Mouse (Mus musculus) layer of hippocampus, adult 18-20 months (tissue): ENCODE data around the gene Msmp. TPM values are rescaled to one million over a fixed set of nuclear protein-coding genes. Genes with fewer than 3 reads are reported as not detected.
"Not testable (repeated sequence)": the region's sequence is repeated elsewhere in the genome, so short reads cannot be mapped to it uniquely, and the experiment has no call there.

Experiments
- DNase-seq, 2 experiments: peaks; one replicate each; pipeline ENCODE4 v3.0.0; 2022; ENCODE audit warnings: low spot score in 2 of 2
- total RNA-seq, 2 experiments: library from RNA; stranded (reverse); gene quantifications; 2 replicates each; pipeline ENCODE4 v1.2.3; 2021

Gene Msmp
- total RNA-seq, 2 experiments from 2014 or later = not detected

- peak in 1 of 2 experiments; percentile 15 for DNase-seq
Measured at GRCm38 (mm10) chr4:43562769-43563600, 21.3 kb downstream of the Msmp start.

DNA sequence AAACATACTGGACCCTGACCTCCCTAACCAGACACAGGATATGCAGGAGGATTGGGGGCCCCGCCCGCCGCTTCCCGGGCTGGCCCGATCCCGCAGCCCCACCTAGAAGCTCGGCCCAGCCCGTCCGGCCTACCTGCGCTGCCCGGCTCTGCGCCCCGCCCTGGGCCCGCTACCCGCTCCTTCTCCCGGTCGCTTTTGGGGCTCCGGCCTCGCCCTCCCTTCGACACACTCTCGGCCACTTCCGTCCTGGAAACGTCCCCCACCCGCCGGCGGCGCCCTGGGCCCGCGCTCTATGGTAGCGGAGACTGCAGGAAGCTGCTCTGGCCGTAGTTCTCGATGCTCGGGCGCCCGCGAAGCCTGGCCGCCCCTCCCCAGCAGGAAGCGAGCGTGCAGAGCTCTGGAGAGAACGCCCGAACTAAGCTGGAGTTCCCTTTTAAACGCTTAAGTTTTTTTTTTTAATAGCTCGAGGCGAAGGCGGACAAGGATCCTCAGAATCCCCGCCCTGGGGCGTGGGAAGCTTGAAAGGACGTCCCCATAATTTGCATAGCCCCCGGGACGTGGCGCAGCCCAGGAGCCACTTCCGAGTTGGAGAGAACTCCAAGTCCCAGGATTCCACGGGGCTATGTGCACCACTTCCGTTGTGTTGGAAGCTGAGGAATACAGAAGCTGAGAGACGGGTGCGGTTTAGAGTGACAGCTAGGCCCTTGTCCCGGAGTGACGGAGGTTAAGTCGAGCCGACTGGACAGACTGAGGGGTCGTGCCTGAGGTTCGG lies 22.1 kb downstream of the Msmp start, which contains the start of the genes Creb3 and Tln1:
TSS of gene Creb3 (plus strand) at position 336 of the 772 bp plus-strand sequence.
TSS of gene Tln1 (minus strand) at position 695 of the 772 bp plus-strand sequence.
- DNase-seq = peak; percentile 95 to 98

DNA sequence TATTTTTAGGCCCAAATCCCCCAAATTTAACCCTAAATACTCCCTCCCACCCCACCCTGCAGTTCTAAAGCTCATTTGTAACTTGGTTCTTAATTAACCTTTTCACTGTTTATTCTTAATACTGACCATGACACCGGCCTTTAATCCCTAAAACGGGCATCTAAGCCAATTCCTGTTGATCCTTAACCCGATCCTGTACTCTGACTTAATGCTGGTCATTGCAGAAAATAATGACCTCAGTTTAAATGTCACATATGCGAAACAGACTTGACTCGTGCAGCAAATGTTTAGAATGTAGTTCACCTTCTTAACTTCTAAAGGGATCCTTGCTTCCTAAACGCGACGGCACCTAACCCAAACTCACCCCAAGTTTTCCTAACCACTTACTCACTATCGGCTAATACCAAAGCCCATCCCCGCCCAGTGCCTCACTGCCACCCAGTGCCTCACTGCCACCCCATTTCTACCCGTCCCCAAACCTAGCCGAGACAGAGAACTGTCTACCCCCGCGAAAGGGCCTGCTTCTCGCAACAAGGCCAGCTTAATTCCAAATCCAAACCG lies 22.8 kb downstream of the Msmp start:
- DNase-seq = no peak

DNA sequence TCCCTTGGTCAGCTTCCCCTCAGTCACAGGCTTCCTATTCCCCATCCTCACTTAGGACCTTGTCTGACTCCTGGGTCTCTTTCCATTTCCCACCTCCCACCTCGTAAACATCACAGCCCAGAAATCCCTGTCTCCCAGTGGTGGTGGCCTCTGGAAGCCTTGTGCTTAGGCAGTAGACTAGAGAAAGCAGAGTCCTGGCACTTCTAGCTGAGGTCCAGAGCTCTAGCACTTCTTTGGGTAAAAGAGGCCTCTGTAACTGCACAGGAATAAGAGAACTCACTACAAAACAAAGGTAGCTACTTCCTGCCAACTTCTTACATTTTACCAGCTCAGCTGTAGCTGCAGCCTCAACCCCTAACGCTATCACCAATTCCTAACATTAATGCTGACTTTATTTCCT lies 23.3 kb downstream of the Msmp start:
- DNase-seq = no peak

DNA sequence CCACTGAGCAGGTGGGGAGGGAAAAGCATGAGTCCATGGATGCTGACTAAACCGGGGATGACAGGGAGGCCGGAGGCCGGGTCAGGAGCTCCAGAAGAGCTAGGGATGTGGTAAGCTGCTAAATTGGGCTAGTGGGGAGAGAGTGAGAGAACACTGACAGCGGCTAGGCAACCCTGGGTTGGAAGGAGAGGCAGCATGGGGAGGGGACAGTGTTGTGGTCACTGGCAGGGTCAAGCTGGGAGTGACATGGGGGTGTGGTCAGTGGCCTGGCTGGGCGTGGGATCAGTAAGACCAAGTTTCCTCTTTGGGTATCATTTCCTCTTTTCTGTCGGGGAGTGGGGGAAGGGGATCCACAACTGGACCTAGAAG lies 24.1 kb downstream of the Msmp start:
- no peak for DNase-seq

DNA sequence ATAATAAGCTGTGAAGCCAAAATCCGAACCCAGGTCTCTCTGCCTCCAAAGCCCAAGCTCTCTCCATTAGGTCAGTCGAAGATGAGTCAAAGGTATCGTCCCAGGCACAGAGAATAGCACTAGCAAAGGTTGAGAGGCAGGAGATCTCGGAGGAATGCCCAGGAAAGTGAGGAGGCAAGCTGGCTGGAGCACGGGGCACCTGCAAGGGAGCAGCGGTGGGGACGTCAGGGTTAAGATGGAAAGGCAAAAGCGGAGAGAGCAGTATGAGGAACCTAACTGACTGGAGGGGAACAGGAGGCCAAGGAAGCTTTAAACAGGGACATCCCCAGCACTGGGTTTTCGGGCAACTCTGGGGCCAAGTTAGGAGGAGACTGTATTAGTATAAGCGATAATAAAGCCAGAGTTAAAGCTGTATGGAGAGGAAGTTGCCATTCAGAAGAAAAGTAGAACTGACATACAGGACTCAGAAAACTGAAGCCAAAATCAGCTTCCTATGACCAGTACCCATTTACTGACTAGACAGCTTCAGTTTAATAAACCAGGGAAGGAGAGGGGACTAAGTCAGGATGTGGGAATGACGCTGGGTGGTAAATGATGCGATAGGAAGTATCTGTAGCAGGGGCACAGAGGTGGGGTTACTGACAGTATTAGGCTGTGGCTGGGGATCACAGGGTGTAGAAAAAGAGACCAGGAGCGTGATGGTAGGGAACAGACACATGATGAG lies 24.6 kb downstream of the Msmp start:
- no peak for DNase-seq

- DNase-seq = no peak
Measured at GRCm38 (mm10) chr4:43558631-43559356, 25.5 kb downstream of the Msmp start.

GRCm38 (mm10) chr4:43558028-43558630 lies 26.2 kb downstream of the Msmp start:
- DNase-seq = no peak

GRCm38 (mm10) chr4:43555926-43556325 lies 28.4 kb downstream of the Msmp start:
- no peak for DNase-seq

DNA sequence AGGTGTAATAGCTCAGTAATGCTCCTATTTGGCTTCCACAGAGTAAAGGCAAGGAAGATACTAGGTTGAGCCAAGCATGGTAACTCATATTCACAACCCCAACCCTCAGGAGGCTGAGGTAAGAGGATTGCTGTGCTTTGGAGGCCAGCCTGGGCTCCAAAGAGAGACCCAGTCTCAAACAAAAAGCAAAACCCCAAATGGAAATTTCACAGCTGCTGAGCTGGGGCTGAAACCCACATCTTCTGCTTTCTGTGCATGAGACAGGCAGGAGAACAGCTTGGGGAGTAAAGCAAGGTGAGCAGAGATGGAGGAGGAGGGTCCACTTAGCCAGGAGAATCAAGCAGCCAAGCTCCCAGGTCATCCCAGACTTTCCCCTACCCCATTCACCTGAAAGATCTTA lies 30.4 kb downstream of the Msmp start:
- no peak for DNase-seq

DNA sequence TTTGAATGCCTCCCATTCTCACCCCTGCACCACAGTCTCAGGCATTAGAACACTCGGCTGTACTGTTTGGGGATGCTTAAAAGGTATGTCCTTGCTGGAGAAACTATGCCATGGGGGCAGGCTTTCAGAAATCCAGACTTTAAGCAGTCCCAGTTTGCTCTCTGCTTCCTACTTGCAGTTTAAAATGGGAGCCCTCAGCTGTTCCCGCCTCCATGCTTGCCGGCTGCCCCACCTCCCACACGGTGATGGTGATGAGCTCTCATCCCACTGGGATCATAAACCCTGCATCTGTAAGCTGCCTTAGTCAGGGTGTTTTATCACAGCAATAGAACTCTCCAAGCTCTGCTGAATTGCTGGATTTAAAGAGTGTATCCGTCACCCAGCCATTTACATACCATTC lies 31.9 kb downstream of the Msmp start:
- peak in 1 of 2 experiments; percentile 59 for DNase-seq

DNA sequence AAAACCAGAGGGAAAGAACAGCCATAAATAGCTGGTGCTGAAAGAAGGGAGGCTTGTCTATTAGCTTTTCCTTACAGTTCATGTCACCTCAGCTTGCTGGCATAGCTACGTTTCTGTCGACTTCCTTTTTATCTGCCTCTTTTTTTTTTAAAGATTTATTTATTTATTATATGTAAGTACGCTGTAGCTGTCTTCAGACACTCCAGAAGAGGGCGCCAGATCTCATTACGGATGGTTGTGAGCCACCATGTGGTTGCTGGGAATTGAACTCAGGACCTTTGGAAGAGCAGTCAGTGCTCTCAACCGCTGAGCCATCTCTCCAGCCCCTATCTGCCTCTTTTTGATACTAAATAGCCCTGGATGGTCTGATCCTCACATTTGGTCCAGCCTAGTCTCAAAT lies 32.4 kb downstream of the Msmp start:
- DNase-seq = not testable (repeated sequence)

GRCm38 (mm10) chr4:43549055-43549454 lies 35.2 kb downstream of the Msmp start:
- DNase-seq = no peak

DNA sequence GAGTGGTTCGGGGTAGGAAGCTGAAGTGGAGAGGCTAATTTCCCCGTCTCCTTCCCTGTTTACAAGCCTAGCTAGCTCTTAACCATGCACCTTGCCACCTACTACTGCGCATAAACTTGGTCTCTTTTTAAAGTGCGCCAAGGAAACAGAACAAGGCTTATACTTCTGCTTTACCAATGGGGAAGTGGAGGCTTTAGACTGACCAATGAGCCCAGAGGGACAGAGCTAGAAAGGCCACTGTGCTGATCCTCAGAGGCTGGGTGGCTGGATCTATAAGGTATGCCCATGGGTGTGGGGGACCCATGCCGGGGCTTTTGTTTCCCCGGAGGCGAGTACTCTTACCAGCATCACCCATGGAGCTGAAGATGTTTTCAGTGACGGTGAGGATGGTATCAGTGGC lies 37.1 kb downstream of the Msmp start:
- no peak for DNase-seq

DNA sequence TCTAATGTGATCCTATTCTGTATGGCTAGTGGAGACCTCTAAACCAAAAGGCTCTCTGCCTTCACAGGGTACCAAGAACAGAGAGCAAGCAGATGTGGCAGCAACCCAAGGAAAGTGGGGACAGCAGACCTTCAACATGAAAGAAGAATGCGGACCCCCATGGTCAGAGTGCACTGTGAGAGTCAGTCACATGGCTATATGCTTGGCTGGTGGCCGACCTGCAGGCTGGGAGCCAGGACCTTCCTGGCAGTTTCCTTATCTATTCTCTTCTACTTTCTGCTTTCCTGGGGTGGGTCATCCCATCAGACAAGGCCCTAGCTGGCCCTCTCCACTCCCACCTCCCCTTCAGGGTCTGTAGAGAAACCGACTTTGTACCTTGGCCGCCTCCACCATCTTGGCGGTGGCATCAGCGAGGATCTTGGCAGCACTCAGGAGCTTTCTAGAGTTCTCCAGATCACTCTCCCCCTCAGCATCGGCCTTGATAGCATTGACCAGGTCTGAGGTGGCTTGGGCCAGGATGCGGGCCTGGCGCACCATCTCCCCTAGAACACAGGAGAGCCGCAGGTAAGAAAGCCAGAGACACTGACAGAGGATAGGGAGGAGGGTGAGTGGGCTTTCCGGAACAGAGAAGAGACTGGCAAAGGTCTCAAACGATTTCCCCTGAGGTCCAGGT lies 37.8 kb downstream of the Msmp start:
- DNase-seq = no peak

GRCm38 (mm10) chr4:43542044-43542443 lies 42.2 kb downstream of the Msmp start:
- no peak for DNase-seq

- no peak for DNase-seq
Measured at GRCm38 (mm10) chr4:43536031-43536430, 48.3 kb downstream of the Msmp start.

DNA sequence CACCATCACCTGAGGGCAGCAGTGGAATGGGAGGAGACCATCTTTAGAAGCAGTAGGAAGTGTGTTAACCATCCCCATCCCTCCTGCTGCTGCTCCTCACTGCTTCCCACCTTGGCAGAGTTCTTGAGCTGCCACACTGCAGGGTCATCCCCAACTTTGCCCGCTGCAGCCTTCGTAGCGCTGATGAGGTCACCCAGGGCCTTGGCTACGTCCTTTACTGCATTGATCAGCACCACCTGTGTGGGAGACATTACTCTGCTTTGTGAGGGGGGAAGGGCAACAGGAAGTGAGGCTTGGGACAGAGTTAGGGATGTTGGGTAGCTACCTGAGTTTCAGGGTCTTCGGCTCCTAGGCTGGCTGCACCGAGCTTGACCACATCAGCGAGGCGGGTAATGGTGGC lies 48.7 kb downstream of the Msmp start:
- no peak for DNase-seq

DNA sequence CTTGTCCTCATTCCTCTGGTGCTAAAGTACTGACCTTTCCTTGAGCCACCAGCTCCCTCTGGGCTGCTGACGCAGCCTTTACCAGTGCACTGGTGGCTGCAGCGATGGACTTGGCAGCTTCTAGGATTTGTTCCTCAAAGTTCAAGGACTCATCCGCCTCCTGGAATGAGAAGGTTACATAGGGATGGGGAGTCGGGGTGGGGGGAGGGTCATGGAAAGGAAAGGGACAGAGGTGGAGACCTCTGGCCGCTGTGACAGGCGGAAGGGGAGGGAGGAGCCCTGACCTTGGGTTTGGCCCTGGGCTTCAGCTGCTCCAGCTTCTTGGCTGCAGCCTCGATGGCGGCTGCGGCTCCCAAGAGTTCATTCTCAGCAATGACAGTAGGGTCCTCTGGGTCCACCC lies 51.0 kb downstream of the Msmp start:
- DNase-seq = no peak
